Mouse (Mus musculus) urinary bladder, postnatal 14 days (tissue): Measurements from ENCODE around the gene H2afz.
"Not testable (repeated sequence)": the region's sequence is repeated elsewhere in the genome, so short reads cannot be mapped to it uniquely, and the experiment has no call there.

ENCODE experiments used
- DNase-seq: peaks from one replicate; pipeline ENCODE4 v3.0.0; 2021; ENCODE audit warnings: low spot score

The H2afz gene

GRCm38 (mm10) chr3:137863330-137864123, 760 bp upstream of the H2afz start:
- no peak for DNase-seq

GRCm38 (mm10) chr3:137864988-137865982, 998 bp downstream of the H2afz start:
- peak; percentile 91 for DNase-seq

GRCm38 (mm10) chr3:137867133-137867436, 2.8 kb downstream of the H2afz start:
- no peak for DNase-seq

GRCm38 (mm10) chr3:137867437-137868093, 3.3 kb downstream of the H2afz start, which contains the start of gene Dnajb14:
Dnajb14 (plus strand) TSS chr3:137867675.
- peak; percentile 59 for DNase-seq

- DNase-seq, result no peak
Observed at GRCm38 (mm10) chr3:137868094-137868913, 4.0 kb downstream of the H2afz start.

- no peak for DNase-seq
Observed at GRCm38 (mm10) chr3:137869395-137869794, 5.1 kb downstream of the H2afz start.

GRCm38 (mm10) chr3:137879313-137879712, 15.0 kb downstream of the H2afz start:
- DNase-seq, result no peak

- no peak for DNase-seq
Observed at GRCm38 (mm10) chr3:137880109-137880748, 15.9 kb downstream of the H2afz start.

- no peak for DNase-seq
Observed at GRCm38 (mm10) chr3:137881093-137881492, 16.8 kb downstream of the H2afz start.

GRCm38 (mm10) chr3:137887961-137888360, 23.7 kb downstream of the H2afz start:
- DNase-seq, result no peak

GRCm38 (mm10) chr3:137891089-137891488, 26.8 kb downstream of the H2afz start:
- DNase-seq, result no peak

GRCm38 (mm10) chr3:137892118-137892517, 27.8 kb downstream of the H2afz start:
- DNase-seq, result no peak

GRCm38 (mm10) chr3:137893789-137894188, 29.5 kb downstream of the H2afz start:
- DNase-seq, result no peak

- DNase-seq, result no peak
Observed at GRCm38 (mm10) chr3:137895196-137895595, 30.9 kb downstream of the H2afz start.

- no peak for DNase-seq
Observed at GRCm38 (mm10) chr3:137896386-137896785, 32.1 kb downstream of the H2afz start.

GRCm38 (mm10) chr3:137896867-137897266, 32.6 kb downstream of the H2afz start:
- DNase-seq, result no peak

GRCm38 (mm10) chr3:137897685-137898084, 33.4 kb downstream of the H2afz start:
- no peak for DNase-seq

- no peak for DNase-seq
Observed at GRCm38 (mm10) chr3:137900149-137900548, 35.9 kb downstream of the H2afz start.

GRCm38 (mm10) chr3:137913093-137913492, 48.8 kb downstream of the H2afz start:
- DNase-seq, result no peak

GRCm38 (mm10) chr3:137914567-137914966, 50.3 kb downstream of the H2afz start:
- DNase-seq, result not testable (repeated sequence)
